Mouse (Mus musculus): Measurements from ENCODE around the gene Plac8.

Gene Plac8

DNA sequence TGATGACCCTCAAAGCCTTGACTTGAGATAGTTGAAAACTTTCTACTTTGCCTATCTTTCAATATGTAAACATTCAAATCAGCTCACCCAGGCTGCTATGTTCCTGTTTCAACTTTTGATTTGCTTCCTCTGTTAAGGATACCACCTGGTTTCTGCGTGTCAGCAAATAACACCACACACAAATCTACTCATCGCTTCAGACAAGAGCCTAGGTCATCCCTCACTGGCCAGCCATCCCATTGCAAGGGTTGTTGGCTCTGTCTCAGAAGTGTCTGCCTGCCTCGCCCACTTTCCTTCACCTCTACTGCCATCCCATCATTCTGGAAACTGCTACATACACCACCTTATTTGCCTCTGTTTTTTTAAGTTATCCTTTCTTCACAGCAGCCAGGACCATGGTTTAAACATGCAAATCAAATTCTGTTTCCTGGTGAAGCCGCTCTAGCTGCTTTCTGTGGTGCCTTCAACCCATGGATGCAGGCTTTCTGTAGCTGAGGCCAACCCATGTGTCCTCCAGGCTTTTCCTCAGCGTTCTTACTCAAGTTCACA lies 6.9 kb upstream of the Plac8 start:
- DNase-seq (ENCODE audit: low read depth, low spot score): no peak

DNA sequence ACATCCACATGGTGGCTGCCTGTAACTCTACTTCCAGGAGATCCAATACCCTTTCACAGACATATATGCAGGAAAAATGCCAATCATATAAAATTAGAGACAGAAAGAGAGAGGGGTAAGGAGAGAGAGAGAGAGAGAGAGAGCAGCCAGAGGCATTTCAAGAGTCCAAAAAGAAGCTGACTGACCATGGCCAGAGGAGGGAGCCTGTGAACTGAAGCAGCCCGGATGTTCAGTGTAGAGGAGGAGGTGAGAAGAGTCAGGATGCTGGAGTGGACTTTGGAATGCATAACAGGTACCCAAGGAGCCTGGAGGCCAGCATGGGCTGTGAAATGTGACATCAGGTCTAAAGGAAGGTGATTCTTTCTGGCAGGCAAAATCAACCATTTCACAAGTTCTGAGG lies 2.7 kb upstream of the Plac8 start:
- no peak for DNase-seq (ENCODE audit: low read depth, low spot score)

DNA sequence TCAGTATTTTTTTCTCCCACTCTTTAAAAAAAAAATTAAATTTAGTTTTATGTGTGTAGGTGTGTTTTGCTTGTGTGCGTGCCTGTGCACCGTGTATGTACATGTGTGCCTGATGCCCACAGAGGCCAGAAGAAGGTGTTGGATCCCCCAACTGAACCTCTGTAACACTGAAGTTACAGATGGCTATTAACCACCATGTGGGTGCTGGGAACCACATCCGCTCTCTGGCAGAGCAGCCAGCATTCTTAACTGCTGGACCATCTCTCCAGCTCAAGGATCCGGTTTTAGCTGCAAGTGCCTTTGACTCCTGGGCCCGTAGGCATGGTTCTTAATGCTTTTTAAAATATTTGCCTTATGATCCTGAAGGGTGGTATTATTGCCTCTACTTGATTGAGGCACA lies 1.2 kb upstream of the Plac8 start:
- no peak for DNase-seq (ENCODE audit: low read depth, low spot score)

DNA sequence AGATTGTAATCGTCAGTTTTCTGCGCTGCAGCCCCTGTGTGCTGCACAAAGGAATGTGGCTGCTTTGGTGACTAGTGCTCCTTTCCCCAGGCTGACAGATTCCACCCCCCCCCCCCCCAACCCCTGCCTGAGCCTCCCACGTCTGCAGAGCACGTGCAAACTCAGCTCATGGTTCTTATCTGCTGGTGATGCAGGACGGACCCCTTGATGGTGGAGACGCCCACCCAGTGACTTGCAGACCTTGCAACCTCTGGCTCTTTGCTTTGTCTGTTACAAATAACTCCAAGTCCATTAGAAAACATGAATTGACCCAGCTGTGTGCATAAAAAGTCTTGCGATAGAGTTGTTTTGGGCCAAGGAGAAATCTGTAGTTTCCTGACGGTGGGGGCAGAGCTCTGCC lies 1.3 kb downstream of the Plac8 start:
- DNase-seq (ENCODE audit: low read depth, low spot score): no peak

DNA sequence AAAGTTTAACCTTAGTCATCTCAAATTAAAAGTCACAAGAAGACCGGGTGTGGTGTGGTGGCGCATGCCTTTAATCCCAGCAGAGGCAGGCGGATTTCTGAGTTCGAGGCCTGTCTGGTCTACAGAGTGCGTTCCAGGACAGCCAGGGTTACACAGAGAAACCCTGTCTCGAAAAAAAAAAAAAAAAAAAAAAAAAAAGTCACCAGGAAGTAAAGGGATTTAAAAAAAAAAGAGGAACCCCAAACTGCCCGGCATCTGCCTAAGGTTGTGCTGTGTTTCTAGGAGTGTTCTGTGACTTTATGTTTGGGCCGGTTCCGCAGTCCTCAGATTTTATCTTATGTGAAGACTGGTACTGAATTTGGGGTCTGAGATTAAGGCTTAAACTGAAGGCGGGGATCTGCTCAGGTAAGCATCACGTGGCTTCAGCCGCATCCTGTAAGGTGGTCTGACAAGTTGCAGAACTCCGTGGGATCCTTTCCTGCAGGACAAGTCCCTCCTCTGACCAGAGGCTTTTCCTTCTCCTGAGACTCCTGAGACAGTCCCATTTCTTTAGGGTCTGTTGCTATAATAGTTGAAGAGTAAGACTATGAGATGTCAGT lies 1.9 kb downstream of the Plac8 start:
- no peak for DNase-seq (ENCODE audit: low read depth, low spot score)

DNA sequence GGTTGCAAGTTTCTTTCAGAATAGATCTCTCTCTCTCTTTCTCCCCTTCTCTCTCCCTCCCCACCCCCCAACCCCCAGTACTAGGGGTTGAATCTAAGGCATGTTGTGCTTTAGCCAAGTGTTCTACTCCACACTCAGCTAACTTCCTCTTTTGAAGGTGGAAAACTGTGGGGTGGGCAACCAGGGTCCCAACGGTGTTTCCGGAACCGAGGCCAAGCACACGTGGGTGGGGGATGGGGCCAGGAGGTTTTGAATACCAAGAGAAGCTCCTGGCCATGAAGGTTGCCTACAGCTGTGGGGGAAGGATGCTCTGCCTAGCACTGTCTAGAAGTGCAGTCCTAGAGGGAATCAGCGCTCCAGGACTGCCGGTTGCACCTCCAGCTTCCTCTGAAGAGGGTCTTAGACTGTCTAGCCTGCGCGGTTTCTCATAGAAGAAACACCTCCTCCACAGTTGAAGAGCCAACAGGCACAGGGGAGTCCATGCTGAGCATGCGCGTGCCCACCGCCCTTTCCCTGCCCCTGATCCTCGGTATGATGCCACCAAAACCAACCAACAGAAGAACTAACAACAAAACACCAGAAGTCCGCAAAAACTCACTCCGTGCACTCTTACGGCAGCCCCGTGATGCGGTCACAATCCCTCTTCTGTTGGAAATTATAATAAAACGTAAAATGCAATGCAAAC lies 2.7 kb downstream of the Plac8 start:
- DNase-seq (ENCODE audit: low read depth, low spot score): no peak

DNA sequence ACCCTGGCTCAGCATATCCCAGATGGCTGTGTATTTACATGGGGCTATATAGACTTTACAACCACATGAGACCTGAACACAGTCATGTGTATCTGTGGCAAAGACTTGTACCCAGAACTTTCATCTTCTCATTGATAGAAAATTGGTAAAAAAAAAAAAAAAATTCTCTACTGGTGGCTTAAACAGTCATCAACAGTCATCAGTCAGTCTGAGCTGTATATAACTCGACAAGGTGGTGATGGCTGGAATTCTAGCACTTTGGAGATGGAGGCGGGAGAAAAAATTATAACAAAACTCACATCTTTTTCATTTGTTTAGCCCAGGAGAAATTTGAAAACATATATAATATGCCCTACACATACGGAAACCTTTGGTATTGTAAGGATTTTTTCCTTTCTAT lies 3.2 kb downstream of the Plac8 start:
- DNase-seq (ENCODE audit: low read depth, low spot score): no peak

DNA sequence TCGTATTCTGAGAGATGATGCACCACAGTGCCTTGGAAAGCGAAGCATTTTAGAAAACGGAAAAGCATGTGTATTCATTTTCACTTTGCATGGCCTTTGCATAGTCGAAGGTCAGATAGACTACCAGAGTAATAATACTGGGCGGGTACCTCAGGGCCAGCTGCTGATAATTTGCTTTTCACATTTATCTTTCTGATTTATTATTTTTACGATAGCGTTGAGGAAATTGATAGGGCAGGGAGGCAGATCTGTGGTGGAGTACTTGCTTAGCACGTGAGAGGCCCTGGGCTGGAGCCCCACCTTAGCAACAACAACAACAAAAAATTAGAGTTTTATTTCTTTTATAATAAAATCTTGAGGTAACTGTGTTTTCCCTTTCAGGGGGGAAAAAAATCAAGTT lies 3.9 kb downstream of the Plac8 start:
- no peak for DNase-seq (ENCODE audit: low read depth, low spot score)

DNA sequence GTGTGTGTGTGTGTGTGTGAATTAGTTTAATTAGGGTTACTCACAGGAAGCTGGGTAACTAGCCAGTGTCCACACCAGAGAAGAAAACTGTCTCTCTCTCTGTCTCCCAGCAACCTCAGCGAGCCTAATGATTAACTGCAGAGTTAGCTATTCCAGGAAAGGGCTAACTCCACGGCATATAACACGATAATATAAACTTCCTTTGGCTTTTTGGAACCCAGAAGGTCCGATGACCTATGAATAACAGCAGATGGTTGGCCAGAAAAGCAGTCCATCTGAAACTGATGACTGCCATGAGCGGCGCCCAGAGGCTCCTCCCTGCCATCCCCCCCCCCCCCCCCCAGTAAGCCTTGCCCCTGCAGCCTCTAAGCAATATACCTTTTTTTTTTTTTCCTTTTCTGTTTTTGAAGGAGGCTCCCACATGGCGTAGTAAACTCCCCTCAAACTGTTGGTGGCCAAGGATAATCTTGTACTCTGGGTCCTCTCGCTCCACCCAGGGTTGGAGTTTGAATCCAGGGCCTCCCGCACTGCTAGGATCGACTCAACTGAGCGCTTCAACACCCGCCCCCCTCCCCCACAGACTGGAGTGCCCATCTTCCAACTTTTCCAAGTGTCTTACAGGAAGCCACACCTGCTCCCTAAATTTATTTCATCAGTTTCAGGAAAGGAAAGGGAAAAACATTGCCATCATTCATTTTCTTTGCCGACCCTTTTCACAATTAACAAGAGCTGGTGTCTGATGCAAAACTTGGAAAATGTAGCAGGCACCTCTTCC lies 4.6 kb downstream of the Plac8 start:
- DNase-seq (ENCODE audit: low read depth, low spot score): no peak

DNA sequence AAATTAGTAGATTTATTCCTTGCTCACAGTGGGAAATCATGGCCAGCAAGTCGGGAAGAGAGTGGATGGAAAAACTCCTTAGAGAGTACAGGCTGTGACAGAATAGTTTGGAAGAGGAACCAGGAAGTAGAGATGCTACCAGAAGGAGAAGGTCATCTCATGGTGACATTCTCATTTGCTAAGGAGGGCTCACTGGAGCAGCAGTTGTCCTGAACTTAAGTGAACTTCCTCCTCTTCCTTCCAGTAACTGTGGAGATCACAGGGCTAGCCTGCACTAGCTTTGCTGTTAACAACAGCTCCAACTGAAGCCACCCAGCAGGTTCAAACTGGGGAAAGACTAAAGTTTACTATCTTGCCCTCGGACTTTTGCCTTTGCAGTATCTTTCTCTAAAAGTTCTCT lies 5.2 kb downstream of the Plac8 start:
- no peak for DNase-seq (ENCODE audit: low read depth, low spot score)

DNA sequence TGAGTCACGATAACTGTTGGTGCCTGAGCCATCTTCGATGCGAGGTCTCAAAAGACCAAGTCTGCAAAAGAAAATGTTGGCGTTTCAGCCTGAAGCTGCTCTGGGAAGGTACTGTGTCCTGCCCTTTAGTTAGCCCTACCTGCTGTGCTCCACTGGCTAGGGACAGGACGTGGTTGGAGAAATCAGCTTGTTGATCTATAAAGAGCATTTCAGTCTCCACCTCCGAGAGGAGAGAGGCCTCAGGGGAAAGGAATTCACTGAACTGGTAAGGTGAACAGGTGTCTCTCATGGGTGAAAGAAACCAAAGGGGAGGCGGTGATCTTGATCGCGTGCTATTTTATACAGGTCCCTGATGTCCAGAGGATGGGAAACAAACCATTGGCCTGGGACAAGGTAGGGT lies 9.3 kb downstream of the Plac8 start:
- DNase-seq (ENCODE audit: low read depth, low spot score): no peak

DNA sequence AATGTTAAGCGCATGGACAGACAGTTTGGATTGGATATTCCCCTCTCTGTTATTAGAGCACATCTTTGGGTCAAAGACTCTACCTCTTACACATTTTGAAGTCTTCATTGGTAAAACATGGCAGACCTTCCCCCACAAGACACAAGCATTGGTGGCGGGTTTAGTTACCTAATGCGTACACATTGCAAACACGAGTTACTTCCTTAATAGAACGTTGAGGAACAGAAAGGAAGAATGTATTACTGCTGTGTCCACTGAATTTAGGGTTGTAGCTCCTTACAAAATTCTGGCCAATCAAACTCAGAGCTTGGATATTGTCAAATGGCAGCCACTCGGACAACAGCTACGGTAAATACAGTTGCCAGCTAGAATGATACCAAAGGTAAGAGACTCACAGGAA lies 12.7 kb downstream of the Plac8 start:
- DNase-seq (ENCODE audit: low read depth, low spot score): no peak

DNA sequence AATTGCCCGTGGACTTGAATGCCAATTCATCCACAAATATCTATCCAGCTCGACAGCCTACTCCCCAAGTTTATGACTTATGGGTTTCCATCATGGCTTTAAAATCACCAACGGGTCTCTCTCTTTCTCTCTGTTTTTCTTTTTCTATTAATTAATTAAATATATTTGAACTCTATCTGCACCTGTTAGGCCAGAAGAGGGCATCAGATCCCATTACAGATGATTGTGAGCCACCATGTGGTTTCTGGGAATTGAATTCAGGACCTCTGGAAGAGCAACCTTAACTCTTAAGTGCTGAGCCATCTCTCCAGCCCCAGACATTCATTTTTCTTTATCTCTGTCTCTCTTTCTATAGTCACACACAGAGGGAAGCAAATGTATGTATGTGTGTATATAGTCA lies 13.3 kb downstream of the Plac8 start:
- no peak for DNase-seq (ENCODE audit: low read depth, low spot score)

DNA sequence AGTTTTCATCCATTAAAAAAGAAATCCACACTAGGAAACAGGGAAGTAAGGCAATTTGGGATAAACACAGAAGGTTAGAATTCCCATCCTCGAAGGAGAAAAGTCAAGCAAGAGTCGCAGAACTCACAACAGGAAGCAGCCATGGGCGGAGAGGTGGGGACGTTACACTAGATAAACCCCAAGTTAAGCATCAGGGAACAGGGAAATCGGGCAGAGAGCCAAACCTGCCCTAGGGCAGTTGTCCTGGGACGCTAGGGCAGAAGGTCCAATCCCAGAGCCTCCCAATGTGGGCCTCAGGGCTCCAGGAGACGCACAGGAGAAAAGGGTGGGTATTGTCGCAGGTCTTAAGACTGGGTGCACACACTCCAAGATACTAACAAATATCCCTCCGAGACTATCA lies 14.5 kb downstream of the Plac8 start:
- no peak for DNase-seq (ENCODE audit: low read depth, low spot score)

DNA sequence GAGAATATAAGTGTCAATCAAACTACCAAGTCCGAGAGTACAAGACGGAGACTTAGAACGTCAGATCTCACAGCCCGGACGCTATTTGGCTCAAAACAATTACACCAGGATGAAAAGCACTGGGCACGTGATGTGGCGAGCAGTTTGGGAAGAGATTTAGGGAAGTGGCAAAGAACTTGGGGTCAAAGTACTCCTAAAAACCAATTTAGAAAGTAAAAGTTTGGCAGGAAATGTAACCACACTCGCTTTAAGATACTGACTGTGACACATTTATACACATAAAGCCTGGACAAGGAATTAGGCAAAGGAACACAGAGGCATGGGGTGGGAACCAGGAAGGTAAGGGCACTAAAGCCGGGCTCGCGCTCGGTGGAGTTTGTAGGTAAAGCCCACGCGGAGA lies 15.0 kb downstream of the Plac8 start:
- DNase-seq (ENCODE audit: low read depth, low spot score): no peak

DNA sequence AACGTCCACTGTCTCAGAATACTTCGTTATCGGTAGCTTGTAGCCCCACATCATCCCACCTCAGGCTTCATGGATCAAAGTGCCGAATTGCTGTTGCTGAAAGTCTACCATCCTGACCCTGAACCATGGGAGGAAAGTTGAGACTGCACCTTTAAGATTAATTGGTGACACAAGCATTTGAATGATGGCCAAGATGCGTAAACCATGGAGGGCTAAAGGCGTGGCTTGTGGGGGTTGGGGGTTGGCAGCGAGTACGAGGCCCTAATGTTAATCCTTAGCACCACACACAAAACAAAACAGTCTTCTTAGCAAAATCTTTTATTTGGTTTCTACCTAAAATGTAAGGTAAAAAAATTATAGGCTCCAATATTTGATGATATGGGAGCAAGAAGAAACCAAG lies 18.6 kb downstream of the Plac8 start:
- no peak for DNase-seq (ENCODE audit: low read depth, low spot score)

DNA sequence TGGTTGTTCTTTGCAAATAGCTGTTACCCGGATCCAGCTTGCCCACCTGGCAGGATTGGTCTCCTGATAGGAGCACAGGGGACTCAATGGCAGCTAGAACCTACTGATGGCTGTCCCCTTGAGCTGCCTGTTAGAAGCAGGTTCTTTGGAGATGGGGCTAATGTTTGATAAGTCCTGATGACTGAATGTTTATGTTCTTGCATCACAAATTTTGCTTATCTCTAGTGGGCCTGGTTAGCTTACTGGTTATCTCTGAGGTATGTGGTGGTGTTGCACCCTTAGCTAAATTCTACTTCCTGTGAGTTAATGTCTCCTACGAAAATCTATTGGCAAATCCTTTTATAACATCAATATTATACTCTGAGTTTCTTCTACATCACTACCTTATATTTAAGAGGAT lies 20.1 kb downstream of the Plac8 start:
- DNase-seq (ENCODE audit: low read depth, low spot score): no peak

DNA sequence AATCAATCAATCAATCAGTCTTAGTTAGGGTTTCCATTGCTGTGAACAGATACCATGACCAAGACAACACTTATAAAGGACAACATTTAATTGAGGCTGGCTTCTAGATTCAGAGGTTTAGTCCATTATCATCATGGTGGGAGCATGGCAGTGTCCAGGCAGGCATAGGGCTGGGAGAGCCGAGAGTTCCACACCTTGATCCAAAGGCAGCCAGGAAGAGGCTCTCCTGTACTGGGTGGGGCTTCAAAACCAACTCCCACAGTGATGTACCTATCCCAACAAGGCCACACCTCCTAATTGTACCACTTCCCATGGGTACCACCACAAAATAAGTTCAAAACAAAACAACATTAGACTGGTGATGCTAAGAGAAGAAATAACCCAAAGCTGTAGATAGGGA lies 21.9 kb downstream of the Plac8 start:
- DNase-seq (ENCODE audit: low read depth, low spot score): no peak

DNA sequence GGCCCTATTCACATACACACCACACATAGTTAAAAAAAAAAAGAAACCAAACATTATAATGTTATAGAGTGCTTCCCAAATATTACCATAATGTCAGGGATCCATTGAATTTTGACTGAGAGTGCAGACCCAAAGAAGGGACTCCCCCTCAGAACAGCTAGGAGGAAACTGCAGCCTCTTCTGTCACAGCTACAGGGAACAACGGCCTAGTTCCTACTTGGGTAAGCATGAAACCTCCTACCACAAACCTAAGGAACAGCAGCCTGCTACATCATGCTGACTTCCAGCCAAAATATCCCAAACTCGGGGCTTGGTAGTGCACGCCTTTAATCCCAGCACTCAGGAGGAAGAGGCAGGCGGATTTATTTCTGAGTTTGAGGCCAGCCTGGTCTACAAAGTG lies 22.7 kb downstream of the Plac8 start:
- no peak for DNase-seq (ENCODE audit: low read depth, low spot score)

DNA sequence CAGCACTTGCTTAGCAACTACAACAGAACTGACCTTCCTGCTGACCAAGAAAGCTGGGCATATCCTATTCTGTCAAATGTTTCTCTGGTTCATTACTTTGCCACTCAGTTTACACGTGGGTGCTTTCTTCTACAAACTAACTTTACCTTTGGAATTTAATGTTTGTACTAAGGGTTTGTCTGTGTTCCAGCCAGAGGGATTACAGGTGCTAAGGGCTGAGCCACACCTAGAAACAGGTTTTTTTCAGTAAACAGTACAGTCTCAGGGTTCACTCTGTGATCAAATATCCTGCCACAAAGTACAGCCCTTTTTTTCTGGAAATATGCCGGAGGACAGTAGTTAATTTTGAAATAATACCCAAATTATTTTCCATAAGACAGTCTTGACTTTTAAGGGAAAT lies 23.8 kb downstream of the Plac8 start:
- no peak for DNase-seq (ENCODE audit: low read depth, low spot score)

DNA sequence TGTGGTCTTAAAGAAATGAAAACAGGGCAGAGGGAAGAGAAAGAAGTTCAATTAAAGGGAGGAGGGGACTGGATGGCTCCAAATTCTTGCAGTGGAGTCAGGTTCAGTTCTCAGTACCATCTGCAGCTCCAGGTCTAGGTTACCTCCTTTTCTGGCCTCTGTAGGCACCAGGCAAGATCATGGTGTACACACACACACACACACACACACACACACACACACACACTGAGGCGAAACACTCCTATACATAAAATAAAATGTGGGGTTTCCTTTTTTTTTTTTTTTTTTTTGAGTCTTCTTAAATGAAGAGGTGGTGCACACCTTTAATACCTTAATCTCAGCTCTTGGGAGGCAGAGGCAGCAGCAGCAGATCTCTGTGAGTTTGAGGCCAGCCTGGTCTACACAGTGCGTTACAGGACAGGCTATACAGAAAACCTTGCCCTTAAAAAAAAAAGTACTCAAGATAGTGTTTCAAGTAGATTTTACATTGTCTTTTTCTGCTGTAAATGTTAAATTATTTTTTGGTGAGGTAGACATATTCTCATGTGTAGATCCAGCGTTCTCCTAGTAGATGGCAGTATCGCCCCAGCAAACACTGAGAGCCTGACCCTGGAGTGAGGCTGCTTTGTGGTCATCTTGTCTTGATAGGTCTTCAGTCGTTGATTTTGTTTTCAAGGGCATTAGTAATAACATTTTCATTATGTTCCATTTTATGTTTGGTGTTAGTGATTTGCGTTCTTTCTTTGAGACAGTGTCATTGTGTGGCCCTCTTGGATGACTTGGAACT lies 25.6 kb downstream of the Plac8 start:
- DNase-seq (ENCODE audit: low read depth, low spot score): no peak

DNA sequence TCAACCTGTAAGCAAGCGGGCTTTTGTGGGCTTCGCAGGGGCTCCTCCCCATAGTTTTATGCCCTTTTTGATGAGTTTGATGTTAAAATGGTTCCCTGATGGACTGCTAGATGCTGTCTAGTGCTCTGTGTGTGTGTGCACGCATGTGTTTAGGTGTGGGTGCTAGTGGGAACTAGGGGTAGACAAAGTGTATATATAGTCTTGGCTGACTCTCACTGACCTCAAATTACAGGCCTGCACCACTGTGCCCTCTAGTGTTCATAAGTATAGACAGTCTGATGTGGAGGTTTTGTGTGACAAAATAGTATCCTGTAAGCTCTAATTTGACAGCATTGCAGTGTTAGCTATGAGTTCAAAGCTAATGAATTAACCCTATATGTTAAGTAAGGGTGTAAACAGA lies 35.4 kb downstream of the Plac8 start:
- DNase-seq (ENCODE audit: low read depth, low spot score): no peak
